Mouse (Mus musculus): ENCODE measurements around the gene Cfap126.

- TF ChIP-seq POLR2A (IDR thresholded peaks at IDR 0.05; ENCODE audit: low read depth, low read length) (no peak), CTCF (conservative IDR thresholded peaks at IDR 0.05; ENCODE audit: insufficient read depth, insufficient read length, low read depth, low read length) (no peak)
Observed at GRCm38 (mm10) chr1:171172779-171173178, 59.1 kb downstream of the Cfap126 start.

All from kidney, adult 2 months (tissue).